Mouse (Mus musculus) bone marrow, adult 2 months (tissue): ENCODE data around the gene Irs3.

ENCODE experiments used
- CTCF ChIP-seq: fragments of 200-500 bp; IDR thresholded peaks from 2 replicates; pipeline ENCODE4 v1.5.1; 2011; ENCODE audit warnings: low read length, control low read depth; ENCODE audit not compliant: control insufficient read depth, insufficient read depth
- POLR2A ChIP-seq: fragments of 200-500 bp; IDR thresholded peaks from 2 replicates; pipeline ENCODE4 v1.6.1; 2011; ENCODE audit warnings: low read depth, mild to moderate bottlenecking, control low read depth, low read length, borderline replicate concordance; ENCODE audit not compliant: control insufficient read depth

- TF ChIP-seq CTCF (no peak), POLR2A (no peak)
Measured at GRCm38 (mm10) chr5:137611245-137611602, 34.3 kb downstream of the Irs3 start.
